Mouse (Mus musculus) Muller cell, postnatal 12 days (primary cell): ENCODE measurements around the gene Cln5.

Experiments
- DNase-seq: peaks from one replicate; pipeline ENCODE4 v3.0.0-alpha.2; 2015; ENCODE audit errors: inconsistent ontology term

The Cln5 gene

DNA sequence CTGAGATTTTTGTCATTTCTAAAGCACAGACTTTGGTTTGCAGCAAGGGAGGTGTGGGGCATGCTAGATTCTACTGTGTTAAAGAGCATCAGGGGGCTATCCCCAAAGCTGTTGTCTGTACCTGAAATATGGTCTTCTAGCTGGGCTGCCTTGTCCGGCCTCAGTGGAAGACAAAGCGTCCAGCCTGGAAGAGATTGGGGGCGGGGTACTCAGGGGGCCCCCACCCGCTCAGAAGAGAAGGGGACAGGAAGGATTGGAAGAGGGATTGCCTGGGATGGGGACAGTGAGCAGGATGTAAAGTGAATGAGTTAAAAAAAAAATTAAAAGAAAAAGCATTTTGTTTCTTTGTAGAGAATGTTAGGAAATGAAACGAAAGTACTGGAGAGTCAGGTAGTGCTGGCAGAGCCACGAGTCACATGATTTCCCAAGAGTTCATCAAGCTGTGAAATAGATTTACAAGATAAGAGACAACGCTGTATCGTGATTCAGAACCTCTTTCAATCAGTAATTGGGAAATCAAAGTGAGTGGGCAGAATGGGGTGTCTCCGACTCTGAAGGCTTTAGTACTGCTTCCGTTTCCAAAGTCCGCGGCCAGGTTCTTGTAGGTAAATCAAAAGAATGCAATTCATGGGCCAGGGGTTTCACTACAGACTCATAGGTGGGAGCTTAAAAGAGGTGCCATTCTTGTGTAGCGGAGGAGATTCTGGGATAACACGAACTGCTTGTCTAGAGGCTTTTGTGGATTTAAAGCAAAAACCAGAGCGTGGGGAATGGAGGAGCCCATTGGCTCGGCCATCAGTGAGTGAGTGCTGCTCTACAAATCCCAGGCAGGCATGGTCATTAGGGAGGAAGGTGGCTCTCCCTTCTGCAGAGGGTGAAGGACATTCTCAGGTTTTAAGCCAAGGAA lies 8.2 kb downstream of the Cln5 start:
- DNase-seq: no peak

GRCm38 (mm10) chr14:103079209-103079977 lies 9.4 kb downstream of the Cln5 start:
- DNase-seq: no peak

- no peak for DNase-seq
Measured at GRCm38 (mm10) chr14:103085840-103086533, 16.0 kb downstream of the Cln5 start.

DNA sequence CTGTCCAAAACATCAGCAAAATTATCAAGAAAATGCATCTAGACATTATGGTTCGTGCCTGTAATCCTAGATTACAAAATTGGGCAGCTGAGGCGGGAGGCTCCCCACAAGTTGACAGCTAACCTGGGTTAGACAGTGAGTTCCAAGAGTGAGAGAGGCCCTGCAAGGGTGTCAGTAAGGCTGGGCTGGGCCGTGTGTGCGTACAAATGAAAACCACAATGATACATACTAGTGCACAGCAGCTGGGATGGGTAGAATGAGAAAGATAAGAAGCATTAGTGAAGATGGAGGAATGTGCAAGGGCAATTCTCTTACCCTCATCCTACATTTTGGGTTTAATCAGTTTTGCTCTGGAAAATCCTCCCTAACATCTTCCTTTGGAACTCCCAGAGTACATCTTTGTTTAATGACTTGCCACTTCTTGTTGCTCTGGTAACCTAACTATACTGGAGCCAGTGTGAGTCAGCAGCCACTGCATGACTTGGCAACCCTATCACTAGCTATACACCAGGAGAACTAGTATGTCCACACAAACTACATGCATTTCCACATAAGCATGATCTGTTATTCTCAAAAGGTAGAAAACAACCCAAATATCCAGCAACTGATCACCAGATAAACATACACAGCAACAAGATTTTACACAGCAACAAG lies 16.8 kb downstream of the Cln5 start:
- DNase-seq: peak; percentile 56

DNA sequence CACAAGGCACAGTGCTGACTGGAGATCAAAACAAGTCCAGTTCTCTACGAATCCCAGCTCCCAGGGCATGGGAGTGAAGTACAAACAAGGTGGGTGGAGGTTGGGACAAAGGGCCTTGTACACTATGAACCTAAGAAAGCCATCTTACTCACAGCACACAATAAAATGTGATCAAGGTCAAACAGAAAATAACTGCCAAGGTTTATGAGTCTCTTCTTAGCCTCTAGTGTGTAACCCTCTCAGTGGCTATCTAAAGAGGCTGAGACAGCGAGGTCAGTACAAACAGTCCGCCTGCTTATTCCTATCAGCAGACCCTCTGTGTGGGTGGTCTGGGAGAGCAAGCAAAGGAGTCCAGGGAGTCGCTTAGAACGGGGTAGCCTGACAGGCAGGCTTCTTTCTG lies 17.8 kb downstream of the Cln5 start:
- DNase-seq: no peak

DNA sequence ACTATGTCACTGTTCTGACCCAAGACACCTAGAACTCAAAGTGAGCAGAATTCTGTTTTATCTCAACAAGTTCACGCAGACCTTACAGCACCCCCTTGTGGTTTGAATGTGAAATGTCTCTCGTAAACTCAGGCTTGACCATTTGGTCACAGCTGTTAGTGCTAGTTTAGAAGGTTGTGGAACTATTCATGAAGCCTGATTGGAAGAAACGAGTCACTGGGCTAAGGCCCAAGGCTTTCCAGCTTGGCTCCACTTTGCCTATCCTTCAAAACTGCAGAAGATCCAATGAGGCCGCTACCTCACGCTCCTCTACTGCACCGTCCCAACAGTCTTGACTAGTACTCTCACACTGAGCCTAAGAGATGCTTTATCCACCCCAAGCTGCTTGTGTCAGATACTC lies 18.6 kb downstream of the Cln5 start:
- DNase-seq: peak; percentile 47

DNA sequence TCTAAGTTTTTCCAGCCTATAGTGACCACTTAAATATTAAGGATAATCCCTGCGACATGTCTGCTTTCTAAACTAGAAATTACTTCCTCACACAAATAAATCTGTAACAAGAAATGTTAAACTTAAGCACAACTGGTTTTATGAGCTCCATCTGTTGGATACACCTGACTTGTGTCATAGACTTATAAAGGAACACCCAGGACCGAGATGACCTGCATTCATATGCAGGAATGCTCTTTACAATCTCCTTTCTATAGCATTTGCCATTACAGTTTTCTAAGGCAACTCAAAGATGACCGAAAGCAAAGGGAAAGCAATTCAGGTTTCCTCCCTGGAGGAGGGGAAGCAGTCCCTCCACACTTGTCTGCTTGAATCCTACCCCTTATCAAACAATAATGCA lies 23.2 kb downstream of the Cln5 start:
- no peak for DNase-seq

- no peak for DNase-seq
Measured at GRCm38 (mm10) chr14:103093670-103094069, 23.7 kb downstream of the Cln5 start.

DNA sequence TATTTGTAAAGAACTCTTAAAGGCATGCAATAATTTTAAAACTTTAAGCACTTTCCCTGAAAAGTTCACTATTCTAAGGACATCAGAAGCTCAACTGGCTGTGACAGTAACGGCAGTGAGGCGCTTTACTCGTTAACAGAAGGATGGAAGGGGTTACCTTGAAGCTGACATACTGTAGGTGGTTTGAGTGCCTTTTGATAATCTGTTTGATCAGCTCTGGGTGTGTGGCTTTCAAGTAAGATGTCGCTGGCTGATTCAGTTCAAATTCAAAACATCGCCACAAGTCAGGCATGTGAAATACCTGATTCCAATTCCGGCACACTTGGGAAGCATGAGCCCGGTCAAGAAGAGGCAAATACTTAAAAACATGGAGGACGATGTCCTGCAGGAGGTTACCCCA lies 25.0 kb downstream of the Cln5 start:
- DNase-seq: no peak

GRCm38 (mm10) chr14:103095826-103096225 lies 25.8 kb downstream of the Cln5 start:
- DNase-seq: no peak

- DNase-seq: peak; percentile 41
Measured at GRCm38 (mm10) chr14:103096621-103097020, 26.6 kb downstream of the Cln5 start.

- DNase-seq: peak; percentile 17
Measured at GRCm38 (mm10) chr14:103098213-103098586, 28.2 kb downstream of the Cln5 start.

- DNase-seq: peak; percentile 92
Measured at GRCm38 (mm10) chr14:103098587-103099235, 28.7 kb downstream of the Cln5 start.

- peak; percentile 96 for DNase-seq
Measured at GRCm38 (mm10) chr14:103099238-103099933, 29.4 kb downstream of the Cln5 start, which contains the start of gene Fbxl3. Fbxl3 (minus strand) TSS chr14:103099566.

- DNase-seq: no peak
Measured at GRCm38 (mm10) chr14:103100296-103100695, 30.3 kb downstream of the Cln5 start.

DNA sequence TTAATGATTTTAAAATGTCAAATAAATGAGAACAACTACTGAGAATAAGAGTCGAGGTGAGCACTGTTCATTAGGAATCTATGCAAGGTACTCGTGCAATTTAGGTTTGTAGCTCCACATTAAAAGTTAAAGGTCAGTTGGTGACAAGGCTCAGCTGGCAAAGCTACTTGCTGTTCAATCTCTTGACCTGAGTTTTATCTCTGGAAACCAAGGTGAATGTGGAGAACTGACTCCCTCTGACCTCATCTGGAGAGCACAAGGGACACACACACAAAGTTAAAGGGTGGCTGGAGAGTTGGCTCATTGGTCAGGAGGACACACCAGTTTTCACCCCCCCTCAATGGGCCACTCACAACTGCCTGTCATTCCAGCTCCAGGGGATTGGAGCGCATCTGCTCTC lies 31.2 kb downstream of the Cln5 start:
- DNase-seq: no peak

- DNase-seq: no peak
Measured at GRCm38 (mm10) chr14:103102246-103102645, 32.2 kb downstream of the Cln5 start.

DNA sequence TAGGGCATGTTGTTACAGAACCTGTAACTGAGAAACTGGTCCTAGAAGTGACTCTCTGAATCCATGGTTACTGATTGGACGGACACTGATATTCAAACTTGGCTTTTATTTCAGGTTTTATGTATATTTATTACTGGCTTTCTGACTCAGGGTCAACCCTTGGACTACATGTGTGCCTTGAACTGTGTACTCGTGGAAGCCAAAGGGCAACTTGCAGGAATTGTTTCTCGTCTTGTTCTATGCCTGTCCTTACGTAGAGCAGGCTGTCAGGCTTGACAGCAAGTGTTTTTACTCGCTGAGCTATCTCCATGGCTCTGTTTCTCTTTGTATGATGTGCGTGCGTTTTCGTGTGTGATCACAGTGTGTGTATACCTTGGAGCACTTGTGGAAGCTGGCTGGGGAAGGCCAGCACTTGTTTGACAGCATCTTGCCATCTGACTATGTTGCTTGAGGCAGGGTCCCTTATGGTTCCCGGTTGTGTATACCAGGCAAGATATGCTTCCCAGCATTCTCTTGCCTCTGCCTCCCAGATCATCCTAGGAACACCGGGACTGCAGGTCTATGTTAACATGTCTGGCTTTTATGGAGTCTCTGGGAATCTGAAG lies 32.8 kb downstream of the Cln5 start:
- DNase-seq: no peak

DNA sequence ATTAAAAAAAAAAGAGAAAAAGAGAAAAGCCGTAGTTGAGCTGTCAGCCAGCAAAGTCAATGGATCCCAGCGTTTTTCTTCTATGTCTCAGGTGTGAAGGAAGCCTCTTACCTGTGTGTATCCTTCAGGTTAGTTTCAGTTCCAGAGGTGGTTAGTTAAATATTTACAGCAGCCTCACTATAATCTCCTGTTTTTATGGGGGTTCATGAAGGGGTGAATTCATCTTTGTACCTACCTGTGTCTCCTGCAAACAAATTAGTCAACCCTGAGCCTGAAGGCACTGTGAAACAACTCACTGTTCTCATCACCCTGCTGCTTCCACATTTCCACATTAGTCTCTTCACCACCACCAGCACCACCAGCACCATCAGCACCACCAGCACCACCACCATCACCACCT lies 36.3 kb downstream of the Cln5 start:
- DNase-seq: no peak

DNA sequence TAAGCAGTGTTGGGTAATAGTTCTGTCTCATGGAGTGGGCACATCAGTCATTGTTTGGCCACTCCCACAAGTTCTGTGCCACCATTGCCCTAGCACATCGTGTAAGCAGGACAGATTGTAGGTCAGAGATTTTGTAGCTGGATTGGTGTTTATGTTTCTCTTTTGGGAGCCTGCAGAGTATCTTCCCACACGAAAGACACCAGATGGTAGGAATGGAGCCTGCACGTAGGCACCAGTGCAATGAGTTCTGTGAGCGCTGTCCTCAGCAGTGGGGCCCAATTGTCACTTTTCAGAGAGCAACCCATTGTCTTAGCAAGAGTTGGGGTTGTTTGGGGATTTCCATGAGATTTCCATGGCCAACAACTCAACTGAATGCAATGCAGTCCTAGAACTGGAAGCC lies 40.0 kb downstream of the Cln5 start:
- no peak for DNase-seq
